In the genomic region with DNA sequence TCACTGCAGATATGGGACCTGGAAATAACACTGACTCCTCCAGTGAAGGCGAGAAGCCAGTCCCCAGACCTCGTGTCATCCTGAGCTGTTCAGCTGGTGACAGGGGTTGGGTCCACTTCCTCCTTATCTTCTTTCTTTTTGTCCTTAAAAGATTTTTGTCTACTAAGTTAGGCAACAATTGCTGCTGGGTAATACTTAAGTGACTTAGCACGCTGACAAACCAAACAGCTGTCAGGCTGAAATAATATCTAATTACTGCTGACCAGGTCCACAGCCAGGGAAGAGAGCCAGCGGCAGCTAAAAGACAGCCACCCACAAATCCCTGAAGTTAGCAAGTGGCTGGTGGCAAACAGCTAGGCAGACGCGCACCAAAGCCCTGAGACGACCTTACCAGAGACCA, we compare ENCODE assay signal across 16 mouse cellular contexts. TPM values are rescaled to one million over a fixed set of nuclear protein-coding genes. Genes with fewer than 3 reads are reported as not detected.
A peak's percentile ranks its signal among the peaks of the same experiment; 100 is the strongest.
DNase-seq lines count a peak whose midpoint lies in the region; ATAC-seq and TF ChIP-seq lines count a peak whose summit lies in the region.
"Had no signal": no experiment of that assay in that cellular context is flagged by ENCODE, and none has a peak within 500 bp of the region (broad histone marks: within the 10 kb centered on the region; RNA-seq: fewer than 3 reads in every experiment).

No protein-coding gene starts in this region.

- H3K27ac ChIP-seq in heart, adult 2 months: peak overlapping the region; percentile 69
- H3K27ac ChIP-seq in macrophage: peak overlapping the region; percentile 54
- H3K27ac ChIP-seq in cerebellum, adult 2 months (ENCODE audit: insufficient read depth, low read length): no peak overlapping the region
- no peak overlapping the region for H3K27ac ChIP-seq in forebrain, embryonic 16.5 days (ENCODE audit: low read length)
- H3K27ac ChIP-seq: hindbrain, embryonic 13.5 days; limb, embryonic 15.5 days had no signal

- no peak for TF ChIP-seq CTCF in heart, adult 2 months (IDR thresholded peaks at IDR 0.05)
- no peak for TF ChIP-seq CTCF in cerebellum, adult 2 months (IDR thresholded peaks at IDR 0.05; ENCODE audit: borderline replicate concordance, insufficient read depth, low read depth, low read length)

- 32% methylated on average over 7 of the region's 7 CpGs for WGBS in heart, adult 2 months
- WGBS in macrophage (ENCODE audit: missing documents): 41% methylated on average over 7 of the region's 7 CpGs
- WGBS in cerebellum, adult 2 months: 50% methylated on average over 7 of the region's 7 CpGs
- 81% methylated on average over 7 of the region's 7 CpGs for WGBS in forebrain, embryonic 16.5 days

- H3K4me1 ChIP-seq in heart, adult 2 months (ENCODE audit: control insufficient read depth, insufficient read depth, low read length): peaks cover 8% of the 10 kb centered on the region
- no peaks in the 10 kb centered on the region for H3K4me1 ChIP-seq in cerebellum, adult 2 months (ENCODE audit: control insufficient read depth, insufficient read depth, low read length)
- peaks cover 5% of the 10 kb centered on the region; the same call in 1 of the 2 replicates for H3K4me1 ChIP-seq in forebrain, embryonic 16.5 days (replicated peaks; ENCODE audit: control insufficient read depth, insufficient read depth, low read length)
- H3K4me1 ChIP-seq: hindbrain, embryonic 13.5 days had no signal

- no peaks in the 10 kb centered on the region for H3K9me3 ChIP-seq in forebrain, embryonic 16.5 days (ENCODE audit: control insufficient read depth, low read length)
- H3K9me3 ChIP-seq: hindbrain, embryonic 13.5 days; limb, embryonic 15.5 days had no signal

- H3K9ac ChIP-seq in heart, adult 2 months (ENCODE audit: low read depth, low read length): no peak overlapping the region
- no peak overlapping the region for H3K9ac ChIP-seq in forebrain, embryonic 16.5 days (replicated peaks; ENCODE audit: low read depth, low read length)
- H3K9ac ChIP-seq: hindbrain, embryonic 13.5 days; limb, embryonic 15.5 days had no signal

- H3K36me3 ChIP-seq in heart, adult 2 months (ENCODE audit: control insufficient read depth, insufficient read depth, low read length): peaks cover 11% of the 10 kb centered on the region
- peaks cover 45% of the 10 kb centered on the region for H3K36me3 ChIP-seq in macrophage (ENCODE audit: inconsistent target)
- peaks cover 2% of the 10 kb centered on the region; the same call in 1 of the 2 replicates for H3K36me3 ChIP-seq in forebrain, embryonic 16.5 days (ENCODE audit: control insufficient read depth, insufficient read depth)

- no peak overlapping the region for H3K4me2 ChIP-seq in forebrain, embryonic 16.5 days (ENCODE audit: low read length)
- H3K4me2 ChIP-seq: hindbrain, embryonic 13.5 days; limb, embryonic 15.5 days had no signal

- no peak overlapping the region for H3K4me3 ChIP-seq in heart, adult 2 months
- no peak overlapping the region for H3K4me3 ChIP-seq in macrophage (ENCODE audit: inconsistent target)
- no peak overlapping the region for H3K4me3 ChIP-seq in cerebellum, adult 2 months (replicated peaks; ENCODE audit: insufficient read depth, low read depth, low read length)
- no peak overlapping the region for H3K4me3 ChIP-seq in forebrain, embryonic 16.5 days (replicated peaks; ENCODE audit: low read length)
- H3K4me3 ChIP-seq: hindbrain, embryonic 13.5 days; limb, embryonic 15.5 days; megakaryocyte, embryonic 14.5 days had no signal

- peak; percentile 78 for ATAC-seq in granulocyte monocyte progenitor cell, adult 5-6 weeks (replicated peaks; ENCODE audit: poor library complexity, severe bottlenecking)
- no peak for ATAC-seq in forebrain, embryonic 16.5 days
- ATAC-seq: CD4-positive, CD25-positive, alpha-beta regulatory T cell, adult 4 months had no signal

- TF ChIP-seq EP300 in heart, adult 2 months (IDR thresholded peaks at IDR 0.05; ENCODE audit: insufficient read depth, low read depth, low read length): peak; percentile 53; the same call in 1 of the 2 replicates

- no peaks in the 10 kb centered on the region for H3K27me3 ChIP-seq in heart, adult 2 months (ENCODE audit: control insufficient read depth, insufficient read depth, low read length)
- no peaks in the 10 kb centered on the region for H3K27me3 ChIP-seq in cerebellum, adult 2 months (ENCODE audit: control insufficient read depth, insufficient read depth, low read length)
- H3K27me3 ChIP-seq in forebrain, embryonic 16.5 days (replicated peaks; ENCODE audit: control insufficient read depth, insufficient read depth, low read length): no peaks in the 10 kb centered on the region
- H3K27me3 ChIP-seq: hindbrain, embryonic 13.5 days; limb, embryonic 15.5 days; megakaryocyte, embryonic 14.5 days had no signal

- TF ChIP-seq POLR2A in heart, adult 2 months (IDR thresholded peaks at IDR 0.05; ENCODE audit: insufficient read depth, low read depth, low read length): no peak
- no peak for TF ChIP-seq POLR2A in cerebellum, adult 2 months (IDR thresholded peaks at IDR 0.05; ENCODE audit: borderline replicate concordance, insufficient read depth, low read length)

- DNase-seq in heart, adult 2 months: peak; percentile 43 to 49
- DNase-seq in heart, postnatal 36 days: no peak
- DNase-seq in MN1 (ENCODE audit: low spot score): peak; percentile 39
- DNase-seq in thymus, adult 18-20 months: no peak
- no peak for DNase-seq in cerebellum, adult 2 months
- DNase-seq: kidney, adult 11 months; kidney, postnatal 4 days; layer of hippocampus, postnatal 36 days had no signal

- intact Hi-C loops in heart, adult 2 months (cut with DNase I): no loop called here
- intact Hi-C loops in heart, postnatal 36 days (cut with DNase I): no loop called here

- 0 out of 2 replicates have a peak, but pooled peaks cover 1% of the 10 kb centered on the region for H3K79me2 ChIP-seq in heart, adult 2 months (replicated peaks; ENCODE audit: control insufficient read depth, insufficient read depth, low read length)
- peaks cover 37% of the 10 kb centered on the region for H3K79me2 ChIP-seq in macrophage (ENCODE audit: inconsistent target)

RNA-seq across cellular contexts. Expression of a gene that starts 34.8 kb away (rescaled TPM):
- 10 to 100 TPM; 10.1 to 11.6 TPM for total RNA-seq in heart, adult 2 months (2021)
- 11.2 and 12.8 TPM in 2 replicates for polyA plus RNA-seq in heart, adult 2 months (2012; rRNA removed)
- total RNA-seq in heart, postnatal 36 days (2021): 1 to 10 TPM; 8.5 to 9.5 TPM
- 1.8 and 1.9 TPM in 2 replicates for total RNA-seq in granulocyte monocyte progenitor cell, adult 5-6 weeks (2014; fragmentation: Nextera tagmentation)
- 3.1 and 3.4 TPM in 2 replicates for total RNA-seq in granulocyte monocyte progenitor cell, adult 5-6 weeks (2017)
- 10 to 100 TPM in 11 of 26 experiments, 1 to 10 TPM in 15; 3.3 to 17.7 (median 9.5) TPM for total RNA-seq in macrophage (2018; cell fraction: chromatin; rRNA removed)
- total RNA-seq in macrophage (2018; cell fraction: cytosol; rRNA removed): 10 to 100 TPM in 23 of 26 experiments, 1 to 10 TPM in 3; 8.5 to 21.4 (median 15.2) TPM
- total RNA-seq in macrophage (2018; cell fraction: nucleus; rRNA removed): 10 to 100 TPM in 25 of 26 experiments, 1 to 10 TPM in 1; 9.6 to 23.7 (median 13.5) TPM
- polyA plus RNA-seq in macrophage (2018): 11.6 to 15.9 TPM (median 14.3 TPM) in 3 replicates
- polyA plus RNA-seq in cerebellum, adult 2 months (2012; rRNA removed): 8.9 and 11.6 TPM in 2 replicates
- polyA plus RNA-seq in forebrain, embryonic 16.5 days (2015; fragmentation: Nextera tagmentation; extraction: Ambion mirVana): 2.5 and 5.0 TPM in 2 replicates

RNA-seq across cellular contexts. Expression of a gene that starts 42.8 kb away (rescaled TPM):
- not detected for total RNA-seq in heart, adult 2 months (2021)
- not detected in 2 replicates for polyA plus RNA-seq in heart, adult 2 months (2012; rRNA removed)
- not detected for total RNA-seq in heart, postnatal 36 days (2021)
- not detected in 2 replicates for total RNA-seq in granulocyte monocyte progenitor cell, adult 5-6 weeks (2014; fragmentation: Nextera tagmentation)
- total RNA-seq in granulocyte monocyte progenitor cell, adult 5-6 weeks (2017): not detected in 2 replicates
- not detected for total RNA-seq in macrophage (2018; cell fraction: chromatin; rRNA removed)
- not detected for total RNA-seq in macrophage (2018; cell fraction: cytosol; rRNA removed)
- total RNA-seq in macrophage (2018; cell fraction: nucleus; rRNA removed): not detected
- polyA plus RNA-seq in macrophage (2018): not detected in 3 replicates
- polyA plus RNA-seq in cerebellum, adult 2 months (2012; rRNA removed): 0.22 TPM in 1 of 2 replicates, not detected in the other
- 0.92 TPM in 1 of 2 replicates, not detected in the other for polyA plus RNA-seq in forebrain, embryonic 16.5 days (2015; fragmentation: Nextera tagmentation; extraction: Ambion mirVana)
- total RNA-seq: layer of hippocampus, postnatal 36 days; monocyte, adult 5-6 weeks had no signal
- polyA plus RNA-seq: CD4-positive, CD25-positive, alpha-beta regulatory T cell, adult 4 months; limb, embryonic 15.5 days had no signal

RNA-seq across cellular contexts. Expression of a gene that starts 45.0 kb away (rescaled TPM):
- total RNA-seq in heart, adult 2 months (2021): 10 to 100 TPM; 58.6 to 65.2 TPM
- polyA plus RNA-seq in heart, adult 2 months (2012; rRNA removed): 35.4 and 50.7 TPM in 2 replicates
- 10 to 100 TPM; 62.7 to 62.8 TPM for total RNA-seq in heart, postnatal 36 days (2021)
- total RNA-seq in granulocyte monocyte progenitor cell, adult 5-6 weeks (2014; fragmentation: Nextera tagmentation): 35.5 and 40.5 TPM in 2 replicates
- total RNA-seq in granulocyte monocyte progenitor cell, adult 5-6 weeks (2017): 36.8 and 37.1 TPM in 2 replicates
- total RNA-seq in macrophage (2018; cell fraction: chromatin; rRNA removed): 100 to 1,000 TPM in 1 of 26 experiments, 10 to 100 TPM in 23, 1 to 10 TPM in 2; 8.0 to 116 (median 45.6) TPM
- total RNA-seq in macrophage (2018; cell fraction: cytosol; rRNA removed): 10 to 100 TPM; 22.3 to 36.6 (median 31.5) TPM
- total RNA-seq in macrophage (2018; cell fraction: nucleus; rRNA removed): 100 to 1,000 TPM in 1 of 26 experiments, 10 to 100 TPM in 25; 16.1 to 112 (median 42.3) TPM
- polyA plus RNA-seq in macrophage (2018): 16.7 to 27.2 TPM (median 18.9 TPM) in 3 replicates
- polyA plus RNA-seq in cerebellum, adult 2 months (2012; rRNA removed): 33.6 and 37.5 TPM in 2 replicates
- polyA plus RNA-seq in forebrain, embryonic 16.5 days (2015; fragmentation: Nextera tagmentation; extraction: Ambion mirVana): 9.8 and 11.9 TPM in 2 replicates

RNA-seq across cellular contexts. Expression of a gene that starts 45.8 kb away (rescaled TPM):
- not detected for total RNA-seq in heart, adult 2 months (2021)
- polyA plus RNA-seq in heart, adult 2 months (2012; rRNA removed): 0.04 TPM in 1 of 2 replicates, not detected in the other
- total RNA-seq in heart, postnatal 36 days (2021): not detected
- total RNA-seq in granulocyte monocyte progenitor cell, adult 5-6 weeks (2014; fragmentation: Nextera tagmentation): not detected in 2 replicates
- not detected in 2 replicates for total RNA-seq in granulocyte monocyte progenitor cell, adult 5-6 weeks (2017)
- total RNA-seq in macrophage (2018; cell fraction: chromatin; rRNA removed): 1 to 10 TPM in 3 of 26 experiments, under 1 TPM in 18, not detected in 5; 0.18 to 3.5 (median 0.32) TPM
- under 1 TPM in 14 of 26 experiments, not detected in 12; 0.03 to 0.52 (median 0.06) TPM for total RNA-seq in macrophage (2018; cell fraction: cytosol; rRNA removed)
- 1 to 10 TPM in 3 of 26 experiments, under 1 TPM in 12, not detected in 11; 0.10 to 2.2 (median 0.30) TPM for total RNA-seq in macrophage (2018; cell fraction: nucleus; rRNA removed)
- not detected in 3 replicates for polyA plus RNA-seq in macrophage (2018)
- 0.38 and 0.49 TPM in 2 replicates for polyA plus RNA-seq in cerebellum, adult 2 months (2012; rRNA removed)
- polyA plus RNA-seq in forebrain, embryonic 16.5 days (2015; fragmentation: Nextera tagmentation; extraction: Ambion mirVana): 3.5 and 6.8 TPM in 2 replicates
- total RNA-seq: monocyte, adult 5-6 weeks had no signal
- polyA plus RNA-seq: CD4-positive, CD25-positive, alpha-beta regulatory T cell, adult 4 months; limb, embryonic 15.5 days had no signal

RNA-seq across cellular contexts. Expression of a gene that starts 53.6 kb away (rescaled TPM):
- 10 to 100 TPM; 20.3 to 22.3 TPM for total RNA-seq in heart, adult 2 months (2021)
- polyA plus RNA-seq in heart, adult 2 months (2012; rRNA removed): 24.3 and 26.6 TPM in 2 replicates
- total RNA-seq in heart, postnatal 36 days (2021): 10 to 100 TPM; 19.8 to 24.1 TPM
- 33.7 and 36.6 TPM in 2 replicates for total RNA-seq in granulocyte monocyte progenitor cell, adult 5-6 weeks (2014; fragmentation: Nextera tagmentation)
- total RNA-seq in granulocyte monocyte progenitor cell, adult 5-6 weeks (2017): 28.9 and 29.0 TPM in 2 replicates
- total RNA-seq in macrophage (2018; cell fraction: chromatin; rRNA removed): 1,000 to 10,000 TPM in 2 of 26 experiments, 100 to 1,000 TPM in 7, 10 to 100 TPM in 17; 28.9 to 1,361 (median 47.6) TPM
- 100 to 1,000 TPM in 1 of 26 experiments, 10 to 100 TPM in 25; 12.5 to 173 (median 17.3) TPM for total RNA-seq in macrophage (2018; cell fraction: cytosol; rRNA removed)
- 1,000 to 10,000 TPM in 1 of 26 experiments, 100 to 1,000 TPM in 6, 10 to 100 TPM in 19; 14.8 to 1,212 (median 34.7) TPM for total RNA-seq in macrophage (2018; cell fraction: nucleus; rRNA removed)
- 10.0 to 16.3 TPM (median 11.7 TPM) in 3 replicates for polyA plus RNA-seq in macrophage (2018)
- 3.0 and 4.0 TPM in 2 replicates for polyA plus RNA-seq in cerebellum, adult 2 months (2012; rRNA removed)
- 1.0 and 1.2 TPM in 2 replicates for polyA plus RNA-seq in forebrain, embryonic 16.5 days (2015; fragmentation: Nextera tagmentation; extraction: Ambion mirVana)

Comparison
In these comparisons a context has a peak if more than half of its experiments do, and no peak if none do; other contexts are left out.
1. DNase-seq: peak in heart, adult 2 months (2 of 2) and MN1 (single experiment); none in heart, postnatal 36 days (0 of 2), thymus, adult 18-20 months (0 of 2) and cerebellum, adult 2 months (0 of 2).
2. H3K27ac ChIP-seq: peak in heart, adult 2 months (single experiment) and macrophage (single experiment); none in cerebellum, adult 2 months (single experiment) and forebrain, embryonic 16.5 days (single experiment).